Mouse (Mus musculus) small intestine, adult 2 months (tissue): ENCODE measurements around the gene Cacna1b. TPM values are rescaled to one million over a fixed set of nuclear protein-coding genes. Genes with fewer than 3 reads are reported as not detected.

Experiments
- H3K27ac ChIP-seq: fragments of 200-500 bp; 2 replicates; pipeline ENCODE4 v1.5.1; 2012; ENCODE audit warnings: low read depth, low read length, control low read depth, inconsistent platforms; ENCODE audit not compliant: insufficient read depth
- H3K27me3 ChIP-seq: fragments of 200-500 bp; 2 replicates; pipeline ENCODE4 v1.6.1; 2012; ENCODE audit warnings: mild to moderate bottlenecking, moderate library complexity, low read length, inconsistent platforms; ENCODE audit not compliant: control insufficient read depth, insufficient read depth
- H3K36me3 ChIP-seq: fragments of 200-500 bp; 2 replicates; pipeline ENCODE4 v1.6.1; 2012; ENCODE audit warnings: mild to moderate bottlenecking, low read length, control low read depth, inconsistent platforms; ENCODE audit not compliant: control insufficient read depth, insufficient read depth
- H3K4me1 ChIP-seq: fragments of 200-500 bp; 2 replicates; pipeline ENCODE4 v1.6.1; 2012; ENCODE audit warnings: low read length, inconsistent platforms, mixed read lengths; ENCODE audit not compliant: control insufficient read depth, insufficient read depth, insufficient read length
- H3K4me3 ChIP-seq: fragments of 200-500 bp; 2 replicates; pipeline ENCODE4 v1.5.1; 2012; ENCODE audit warnings: low read depth, mild to moderate bottlenecking, control low read depth, inconsistent platforms, low read length, moderate library complexity
- CTCF ChIP-seq: fragments of 200-500 bp; IDR thresholded peaks from 2 replicates; pipeline ENCODE4 v1.5.1; 2012; ENCODE audit warnings: low read depth, mild to moderate bottlenecking, control low read depth, inconsistent platforms, low read length, moderate library complexity, mixed read lengths; ENCODE audit not compliant: insufficient replicate concordance, insufficient read length; ENCODE audit errors: extremely low read depth
- POLR2A ChIP-seq: fragments of 200-500 bp; IDR thresholded peaks from 2 replicates; pipeline ENCODE4 v1.6.1; 2012; ENCODE audit warnings: low read depth, mild to moderate bottlenecking, control low read depth, inconsistent platforms, low read length, moderate library complexity
- WGBS: fragments of 180-500 bp; shearing (Covaris S2); methylation state at CpG from one replicate; pipeline ENCODE4 v1.1.7; 2018; 5-methylcytosine and 5-hydroxymethylcytosine counted together
- polyA plus RNA-seq: library from polyadenylated mRNA; depleted of rRNA; stranded (reverse); fragments of >200 nt; gene quantifications from 2 replicates; pipeline ENCODE4 v1.2.3, GENCODE M21; 2012

Gene Cacna1b
- polyA plus RNA-seq, 1 experiment: 4.9 TPM

GRCm38 (mm10) chr2:24642834-24643233, 120.1 kb downstream of the Cacna1b start:
- Histone ChIP-seq H3K27ac (no peak overlapping the region), H3K4me1 (no peaks in the 10 kb centered on the region), H3K36me3 (no peaks in the 10 kb centered on the region), H3K27me3 (no peaks in the 10 kb centered on the region), H3K4me3 (no peak overlapping the region)
- TF ChIP-seq POLR2A (no peak), CTCF (no peak)
- 85% methylated on average over 7 of the region's 7 CpGs for WGBS

DNA sequence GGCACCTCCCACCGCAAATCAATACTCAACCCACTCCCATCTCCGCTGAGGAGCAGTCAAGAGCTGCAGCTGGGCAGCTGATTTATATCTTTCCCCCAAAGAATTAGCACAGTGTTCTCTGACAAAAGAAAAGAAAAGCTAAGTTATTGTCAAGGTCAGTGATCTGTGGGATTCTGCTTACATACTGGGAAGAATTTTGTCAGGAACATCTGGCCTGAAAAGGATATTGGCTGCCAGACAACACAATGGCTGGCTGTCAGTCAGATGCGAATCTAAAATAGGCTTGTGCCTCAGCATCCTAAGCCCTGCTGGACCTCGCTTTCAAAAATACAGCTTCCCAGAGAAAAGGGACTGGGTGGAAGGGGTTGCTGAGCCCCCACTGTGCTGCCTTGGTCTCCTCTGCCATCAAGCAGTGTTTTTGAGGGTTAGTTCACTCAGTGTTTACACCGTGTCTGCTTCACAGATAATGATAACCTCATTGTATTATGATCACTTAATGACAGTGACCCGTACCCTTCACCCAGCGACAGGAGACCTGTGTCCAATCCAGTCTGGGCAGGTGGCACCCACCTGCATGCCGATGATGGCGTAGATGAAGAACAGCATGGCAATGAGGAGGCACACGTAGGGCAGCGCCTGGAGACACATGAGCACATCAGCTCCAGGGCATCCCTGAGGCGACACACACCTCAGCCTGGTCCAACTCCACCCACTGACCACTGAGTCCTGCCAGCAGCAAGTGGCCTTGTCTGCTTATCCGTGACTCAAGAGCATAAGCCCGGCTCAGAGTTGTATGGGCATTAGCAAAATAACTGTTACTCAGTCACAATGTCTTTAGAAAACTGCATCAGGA, 124.6 kb downstream of the Cacna1b start:
- Histone ChIP-seq H3K27me3 (no peaks in the 10 kb centered on the region), H3K36me3 (no peaks in the 10 kb centered on the region), H3K4me1 (no peaks in the 10 kb centered on the region), H3K27ac (no peak overlapping the region), H3K4me3 (no peak overlapping the region)
- TF ChIP-seq POLR2A: no peak
- TF ChIP-seq CTCF: no peak
- WGBS: 69% methylated on average over 14 of the region's 14 CpGs

GRCm38 (mm10) chr2:24633645-24634044, 129.3 kb downstream of the Cacna1b start:
- WGBS: 48% methylated on average over 6 of the region's 6 CpGs
- Histone ChIP-seq H3K4me1 (no peaks in the 10 kb centered on the region), H3K36me3 (no peaks in the 10 kb centered on the region), H3K27ac (no peak overlapping the region), H3K27me3 (no peaks in the 10 kb centered on the region), H3K4me3 (no peak overlapping the region)
- TF ChIP-seq CTCF: no peak
- no peak for TF ChIP-seq POLR2A

GRCm38 (mm10) chr2:24617141-24617540, 145.8 kb downstream of the Cacna1b start:
- WGBS: 73% methylated on average over 4 of the region's 4 CpGs
- no peak overlapping the region for H3K27ac ChIP-seq
- H3K36me3 ChIP-seq: no peaks in the 10 kb centered on the region
- no peaks in the 10 kb centered on the region for H3K4me1 ChIP-seq
- H3K27me3 ChIP-seq: no peaks in the 10 kb centered on the region
- no peak overlapping the region for H3K4me3 ChIP-seq
- no peak for TF ChIP-seq POLR2A
- TF ChIP-seq CTCF: no peak

DNA sequence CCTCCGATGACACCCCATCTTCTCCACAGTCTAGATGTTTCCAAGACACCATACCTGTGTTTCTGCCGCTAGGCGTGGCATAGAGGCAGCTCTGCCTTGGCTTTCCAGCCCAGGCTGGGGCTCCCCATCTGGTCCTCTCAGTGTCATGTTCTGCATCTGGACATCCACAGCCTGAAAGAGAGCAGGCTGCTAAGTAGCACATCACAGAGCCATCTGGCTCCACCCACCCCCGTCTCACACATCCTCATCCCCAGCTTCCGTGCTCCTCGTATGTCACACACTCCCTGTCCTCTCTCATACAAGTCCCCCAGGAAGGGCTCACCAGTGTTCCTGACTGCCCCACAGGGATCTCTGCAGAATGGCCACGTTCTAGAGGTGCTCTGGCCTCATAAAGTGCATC, 153.2 kb downstream of the Cacna1b start:
- 82% methylated on average over 7 of the region's 7 CpGs for WGBS
- H3K27me3 ChIP-seq: no peaks in the 10 kb centered on the region
- H3K4me1 ChIP-seq: no peaks in the 10 kb centered on the region
- no peak overlapping the region for H3K4me3 ChIP-seq
- no peaks in the 10 kb centered on the region for H3K36me3 ChIP-seq
- TF ChIP-seq POLR2A: no peak
- no peak for TF ChIP-seq CTCF
- no peak overlapping the region for H3K27ac ChIP-seq

GRCm38 (mm10) chr2:24608765-24609138, 154.2 kb downstream of the Cacna1b start:
- no peak for TF ChIP-seq CTCF
- no peak for TF ChIP-seq POLR2A
- no peaks in the 10 kb centered on the region for H3K27me3 ChIP-seq
- no peaks in the 10 kb centered on the region for H3K36me3 ChIP-seq
- WGBS: 16% methylated on average over 7 of the region's 7 CpGs
- no peaks in the 10 kb centered on the region for H3K4me1 ChIP-seq
- H3K27ac ChIP-seq: no peak overlapping the region
- H3K4me3 ChIP-seq: no peak overlapping the region

GRCm38 (mm10) chr2:24607905-24608764, 154.8 kb downstream of the Cacna1b start:
- WGBS: 29% methylated on average over 13 of the region's 13 CpGs
- Histone ChIP-seq H3K27ac (no peak overlapping the region), H3K27me3 (no peaks in the 10 kb centered on the region), H3K36me3 (no peaks in the 10 kb centered on the region), H3K4me3 (no peak overlapping the region), H3K4me1 (no peaks in the 10 kb centered on the region)
- TF ChIP-seq POLR2A (no peak), CTCF (no peak)
